Mouse (Mus musculus) lung, embryonic 16.5 days (tissue): Measurements from ENCODE around the gene Vmn1r233. TPM values are rescaled to one million over a fixed set of nuclear protein-coding genes. Genes with fewer than 3 reads are reported as not detected.

Source experiments
- ATAC-seq: fragments of 200-750 bp; cut with Nextera tagmentation; 2 replicates; pipeline ENCODE4 v1.8.0; 2017; ENCODE audit warnings: low read depth, mild to moderate bottlenecking, moderate library complexity
- H3K27ac ChIP-seq: fragments of 300-500 bp; sonication (generic); 2 replicates; pipeline ENCODE4 v1.5.1; 2014; ENCODE audit warnings: mild to moderate bottlenecking, control low read depth, low read length
- H3K27me3 ChIP-seq: fragments of 300-500 bp; sonication (generic); 2 replicates; pipeline ENCODE4 v1.6.1; 2014; ENCODE audit warnings: low read depth, low read length, mixed read lengths; ENCODE audit not compliant: control insufficient read depth, insufficient read depth
- H3K36me3 ChIP-seq: fragments of 300-500 bp; sonication (generic); 2 replicates; pipeline ENCODE4 v1.6.1; 2014; ENCODE audit warnings: low read length; ENCODE audit not compliant: control insufficient read depth, insufficient read depth
- H3K4me1 ChIP-seq: fragments of 300-500 bp; sonication (generic); replicated peaks from 2 replicates; pipeline ENCODE4 v1.6.1; 2014; ENCODE audit warnings: low read length, mixed read lengths; ENCODE audit not compliant: control insufficient read depth, insufficient read depth
- H3K4me2 ChIP-seq: fragments of 300-500 bp; sonication (generic); 2 replicates; pipeline ENCODE4 v1.6.1; 2014; ENCODE audit warnings: low read depth, low read length, control low read depth
- H3K4me3 ChIP-seq: fragments of 300-500 bp; sonication (generic); 2 replicates; pipeline ENCODE4 v1.5.1; 2014; ENCODE audit warnings: mild to moderate bottlenecking, low read length, control low read depth
- H3K9ac ChIP-seq: fragments of 300-500 bp; sonication (generic); 2 replicates; pipeline ENCODE4 v1.6.1; 2014; ENCODE audit warnings: low read length, control low read depth
- H3K9me3 ChIP-seq: fragments of 300-500 bp; sonication (generic); 2 replicates; pipeline ENCODE4 v1.6.1; 2016; ENCODE audit warnings: low read length; ENCODE audit not compliant: control insufficient read depth
- WGBS: fragments of 180-500 bp; shearing (Covaris S2); extraction: QIAGEN DNeasy Blood & Tissue Kit; methylation state at CpG from one replicate; pipeline ENCODE4 v1.1.7; 2014; 5-methylcytosine and 5-hydroxymethylcytosine counted together
- polyA plus RNA-seq: library from polyadenylated mRNA; unstranded; fragments of >200 nt; fragmentation: Nextera tagmentation; extraction: Ambion mirVana; gene quantifications from 2 replicates; pipeline ENCODE4 v1.2.1, GENCODE M21; 2015

Gene Vmn1r233
- polyA plus RNA-seq, 1 experiment from 2014 or later: not detected

DNA sequence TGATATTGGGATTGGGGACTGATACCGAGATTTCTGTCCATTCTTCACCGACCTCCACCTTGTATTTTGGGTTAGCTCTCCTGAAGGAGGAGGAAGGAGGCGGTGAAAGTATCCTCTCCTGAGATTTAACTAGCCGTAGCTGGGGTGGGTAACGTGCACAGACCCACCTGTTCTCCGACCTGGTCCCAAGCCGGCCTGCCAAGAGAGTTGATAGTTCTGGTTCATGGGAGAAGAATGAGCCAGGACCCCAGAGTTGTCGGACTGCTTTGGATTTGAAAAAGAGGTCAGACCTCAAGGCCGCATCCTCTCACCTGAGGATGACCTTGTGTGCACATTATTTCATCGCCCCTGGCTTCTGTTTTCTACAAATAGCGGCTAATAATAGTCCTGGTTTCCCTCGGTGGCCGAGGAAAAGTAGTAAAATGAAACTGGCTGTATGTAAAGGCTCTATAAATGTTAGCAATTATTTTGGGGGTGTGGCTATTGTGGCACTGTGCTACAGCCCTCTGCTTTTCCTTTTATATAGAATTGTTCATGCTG lies 50.2 kb downstream of the Vmn1r233 start:
- under 1% methylated on average over 13 of the region's 13 CpGs for WGBS
- peak overlapping the region; percentile 92 for H3K9ac ChIP-seq
- H3K4me3 ChIP-seq: peak overlapping the region; percentile 92
- no peaks in the 10 kb centered on the region for H3K36me3 ChIP-seq
- no peaks in the 10 kb centered on the region for H3K9me3 ChIP-seq
- peak overlapping the region; percentile 98 for H3K27ac ChIP-seq
- no peaks in the 10 kb centered on the region for H3K27me3 ChIP-seq
- ATAC-seq: no peak
- H3K4me2 ChIP-seq: peak overlapping the region; percentile 69
- peaks cover 10% of the 10 kb centered on the region for H3K4me1 ChIP-seq

DNA sequence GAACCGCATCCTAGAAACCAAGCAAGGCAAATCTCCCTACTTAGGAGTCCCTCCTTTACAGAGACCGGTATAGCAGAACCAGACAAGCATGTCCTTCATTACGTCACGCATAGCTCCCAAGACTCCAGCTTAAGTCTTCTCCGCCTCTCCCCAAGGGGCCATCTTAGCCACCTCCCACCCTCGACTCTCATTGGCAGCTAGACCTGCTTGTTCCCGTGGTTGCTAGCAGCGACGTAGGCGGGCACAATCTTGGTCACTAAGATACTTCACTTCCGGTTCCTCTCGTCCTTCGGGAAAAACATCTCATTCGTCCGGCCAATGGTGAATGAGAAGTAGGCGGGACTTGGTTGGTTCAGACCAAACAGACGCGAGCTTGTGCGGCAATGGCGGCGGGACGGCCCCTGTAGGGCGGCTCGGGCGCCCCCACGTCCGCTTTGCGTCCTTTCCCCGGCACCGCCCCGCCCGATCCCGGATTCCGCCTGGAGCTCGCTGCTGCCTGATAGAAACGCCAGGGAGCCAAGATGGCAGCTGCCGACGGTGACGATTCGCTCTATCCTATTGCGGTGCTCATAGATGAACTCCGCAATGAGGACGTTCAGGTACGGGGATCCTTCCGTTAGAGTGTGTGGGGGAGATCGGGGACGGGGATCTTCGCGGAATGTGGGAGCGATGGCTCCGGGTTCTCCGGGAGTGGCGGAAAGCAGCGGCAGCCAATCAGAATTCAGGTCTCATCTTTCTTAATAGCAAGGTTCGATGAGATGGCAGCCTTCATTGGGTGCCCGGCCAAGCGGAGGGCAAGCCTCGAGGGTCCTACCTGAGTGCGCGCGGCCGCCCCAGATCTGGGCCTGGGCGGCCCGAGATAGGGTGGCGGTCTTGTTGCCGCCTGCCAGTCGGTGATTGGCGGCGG lies 51.0 kb downstream of the Vmn1r233 start, which contains the start of gene Ppp2r1a:
Gene Ppp2r1a, plus strand, starts transcription at position 327 of the 907 bp plus-strand sequence.
- Histone ChIP-seq H3K27ac (peak within 1 kb of the TSS; percentile 98), H3K36me3 (no peaks in the 10 kb centered on the region), H3K27me3 (no peaks in the 10 kb centered on the region), H3K9me3 (no peaks in the 10 kb centered on the region), H3K4me3 (peak within 1 kb of the TSS; percentile 92), H3K9ac (peak within 1 kb of the TSS; percentile 92), H3K4me1 (peaks cover 10% of the 10 kb centered on the region), H3K4me2 (peak within 1 kb of the TSS; percentile 69)
- ATAC-seq: peak; percentile 98
- under 1% methylated on average over 69 of the region's 69 CpGs for WGBS

DNA sequence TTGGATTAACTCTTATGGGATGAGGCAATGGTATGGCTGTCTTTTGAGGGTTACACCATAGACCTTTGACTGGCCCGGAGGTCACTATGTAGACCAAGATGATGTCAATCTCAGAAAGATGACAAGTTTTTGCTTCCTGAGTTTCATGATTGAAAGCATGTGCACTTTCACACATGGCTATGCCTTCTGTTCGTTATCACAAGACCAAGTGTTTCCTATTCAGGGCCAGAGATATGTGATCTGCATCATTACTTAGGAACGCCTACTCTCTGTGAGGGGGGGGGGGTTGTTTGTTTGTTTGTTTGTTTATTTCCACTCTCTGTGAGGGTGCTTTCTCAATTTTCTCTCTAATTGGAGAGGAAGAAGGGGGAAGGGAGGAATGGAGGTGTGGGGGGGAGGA lies 52.0 kb downstream of the Vmn1r233 start:
- 40% methylated on average over 3 of the region's 3 CpGs for WGBS
- ATAC-seq: no peak

More for the DNA sequence above, 52.0 kb downstream of the Vmn1r233 start:
- peaks cover 10% of the 10 kb centered on the region for H3K4me1 ChIP-seq
- peak overlapping the region; percentile 60 for H3K9ac ChIP-seq
- peak overlapping the region; percentile 56 for H3K4me2 ChIP-seq
- H3K9me3 ChIP-seq: no peaks in the 10 kb centered on the region
- H3K27ac ChIP-seq: peak overlapping the region; percentile 89
- no peaks in the 10 kb centered on the region for H3K36me3 ChIP-seq
- peak overlapping the region; percentile 51 for H3K4me3 ChIP-seq
- H3K27me3 ChIP-seq: no peaks in the 10 kb centered on the region

Other genes starting within 250 kb of the Vmn1r233 start
- gene Vmn1r228, start 210.3 kb downstream of the Vmn1r233 start, polyA plus RNA-seq: not detected in 2 replicates
- gene Vmn1r229, start 184.9 kb downstream of the Vmn1r233 start, polyA plus RNA-seq: not detected in 2 replicates
- gene Vmn1r230, start 156.0 kb downstream of the Vmn1r233 start, polyA plus RNA-seq: not detected in 2 replicates
- not detected in 2 replicates for gene Vmn1r231, start 91.4 kb downstream of the Vmn1r233 start, polyA plus RNA-seq
- not detected in 2 replicates for gene Vmn1r232, start 76.8 kb downstream of the Vmn1r233 start, polyA plus RNA-seq
- gene Ppp2r1a, start 51.2 kb downstream of the Vmn1r233 start, polyA plus RNA-seq: 362 and 364 TPM in 2 replicates
- 12.4 and 14.4 TPM in 2 replicates for gene Zfp160, start 12.4 kb upstream of the Vmn1r233 start, polyA plus RNA-seq
- gene Vmn1r234, start 229.6 kb upstream of the Vmn1r233 start, polyA plus RNA-seq: not detected in 2 replicates